Mouse (Mus musculus): ENCODE data around the gene Hist1h1e.

- TF ChIP-seq TAL1 (conservative IDR thresholded peaks at IDR 0.05; ENCODE audit: low read depth, low read length) (no peak), CTCF (IDR thresholded peaks at IDR 0.05; ENCODE audit: low read depth, low read length) (no peak), GATA1 (IDR thresholded peaks at IDR 0.05; ENCODE audit: borderline replicate concordance, low read length) (no peak)
Observed at GRCm38 (mm10) chr13:23581408-23582218, 40.7 kb downstream of the Hist1h1e start, which contains the start of gene Hist1h4d.

Data from G1E (cell line).